Mouse (Mus musculus) thymus, postnatal 0 days (tissue): ENCODE results near the gene Nelfb. TPM values are rescaled to one million over a fixed set of nuclear protein-coding genes. Genes with fewer than 3 reads are reported as not detected.
A peak's percentile ranks its signal among the peaks of the same experiment; 100 is the strongest.

Experiments used
- DNase-seq: peaks from one replicate; pipeline ENCODE4 v3.0.0-alpha.2; 2015; ENCODE audit warnings: low spot score
- polyA plus RNA-seq: library from polyadenylated mRNA; unstranded; fragments of >200 nt; fragmentation: Nextera tagmentation; extraction: Ambion mirVana; gene quantifications from 2 replicates; pipeline ENCODE4 v1.2.1, GENCODE M21; 2015

Gene Nelfb
- polyA plus RNA-seq, 1 experiment from 2014 or later, result 78.1 TPM

GRCm38 (mm10) chr2:25231038-25231437 is 19.7 kb upstream of the Nelfb start:
- no peak for DNase-seq

DNA sequence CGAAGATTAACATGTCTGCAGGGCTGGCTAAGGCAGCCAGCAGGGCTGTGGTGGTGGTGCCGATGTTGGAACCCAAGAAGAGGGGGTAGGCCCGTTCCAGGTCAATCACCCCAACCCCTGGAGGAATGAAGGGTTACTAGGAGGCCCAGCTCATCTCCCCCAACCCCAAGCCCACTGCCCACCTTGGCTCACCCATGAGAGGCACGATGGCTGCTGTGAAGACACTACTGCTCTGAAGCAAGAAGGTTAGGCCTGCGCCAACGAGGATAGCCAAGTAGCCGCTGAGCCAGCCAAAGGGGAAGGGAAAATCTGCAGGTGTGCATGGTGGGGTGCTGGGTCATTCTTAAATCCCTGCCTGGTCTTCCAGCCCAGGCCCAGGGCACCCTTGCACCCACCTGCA is 19.3 kb upstream of the Nelfb start:
- no peak for DNase-seq

GRCm38 (mm10) chr2:25229582-25229981 is 18.3 kb upstream of the Nelfb start:
- DNase-seq, result no peak

DNA sequence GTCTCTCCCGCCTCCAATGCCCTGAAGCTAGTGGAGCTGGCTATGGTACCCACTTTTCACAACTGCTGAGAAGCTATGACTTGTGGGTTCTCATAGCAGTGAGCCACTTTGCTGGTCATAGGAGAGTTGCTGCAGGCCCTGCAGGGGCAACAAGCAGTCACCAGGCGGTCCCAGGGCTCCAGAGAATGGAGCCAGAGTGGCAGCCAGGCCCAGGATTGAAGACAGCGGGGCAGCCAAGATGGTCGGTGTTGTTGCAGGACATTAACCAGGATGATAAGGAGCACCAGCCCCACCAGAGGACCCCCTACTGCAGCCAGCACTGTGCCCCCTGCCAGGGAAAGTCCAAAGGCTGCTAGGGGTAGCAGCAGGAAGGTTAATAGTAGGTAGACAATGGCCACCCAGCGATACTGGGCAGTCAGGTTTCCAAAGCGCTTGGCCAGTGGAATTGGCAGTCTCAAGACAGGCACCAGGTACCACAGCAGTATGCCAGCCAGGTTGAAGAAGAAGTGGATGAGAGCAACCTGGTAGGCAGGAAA is 17.8 kb upstream of the Nelfb start:
- DNase-seq, result no peak

GRCm38 (mm10) chr2:25228431-25228889 is 17.2 kb upstream of the Nelfb start:
- peak; percentile 91 for DNase-seq

DNA sequence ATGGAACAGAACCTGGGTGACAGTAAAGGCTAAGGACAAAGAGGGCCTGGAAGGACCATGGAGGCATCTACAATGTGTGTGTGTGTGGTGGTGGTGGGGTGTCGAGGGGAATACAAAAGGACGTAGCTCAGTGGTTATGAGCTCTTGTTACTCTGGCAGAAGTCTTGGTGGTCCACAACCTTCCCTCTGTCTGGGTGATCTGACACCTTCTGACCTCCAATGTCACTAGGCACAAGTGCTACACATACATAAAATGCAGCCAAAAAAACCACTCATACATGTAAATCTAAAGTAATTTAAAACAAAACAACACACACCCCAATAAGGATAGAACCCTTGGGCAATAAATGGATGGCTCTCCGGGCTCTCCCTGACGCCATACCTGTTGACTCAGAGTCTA is 16.1 kb upstream of the Nelfb start:
- no peak for DNase-seq

GRCm38 (mm10) chr2:25226864-25227263 is 15.6 kb upstream of the Nelfb start:
- no peak for DNase-seq

DNA sequence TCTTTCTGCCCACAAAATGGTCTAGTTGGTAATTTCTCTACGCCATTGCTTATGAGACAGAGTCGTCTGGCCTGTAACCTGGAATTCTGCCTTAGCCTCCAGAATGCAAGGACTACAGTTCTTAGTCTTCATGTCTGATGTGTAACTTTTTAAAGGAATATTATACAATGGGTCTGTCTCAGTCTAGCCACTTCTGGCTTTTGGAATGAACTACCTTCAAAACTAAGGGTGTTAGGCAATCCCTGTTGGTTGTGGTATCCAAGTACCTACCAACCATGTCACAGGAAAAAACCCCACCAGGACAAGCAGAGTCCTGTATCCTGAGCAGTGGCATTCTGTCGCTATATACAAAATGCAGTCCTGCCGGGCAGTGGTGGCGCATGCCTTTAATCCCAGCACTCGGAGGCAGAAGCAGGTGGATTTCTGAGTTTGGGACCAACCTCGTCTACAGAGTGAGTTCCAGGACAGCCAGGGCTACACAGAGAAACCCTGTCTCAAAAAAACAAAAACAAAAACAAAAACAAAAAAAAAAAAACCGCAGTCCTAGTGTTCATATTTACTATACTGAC is 14.6 kb upstream of the Nelfb start:
- no peak for DNase-seq

- DNase-seq, result peak; percentile 100
Measured at GRCm38 (mm10) chr2:25224766-25225752, 13.8 kb upstream of the Nelfb start.

DNA sequence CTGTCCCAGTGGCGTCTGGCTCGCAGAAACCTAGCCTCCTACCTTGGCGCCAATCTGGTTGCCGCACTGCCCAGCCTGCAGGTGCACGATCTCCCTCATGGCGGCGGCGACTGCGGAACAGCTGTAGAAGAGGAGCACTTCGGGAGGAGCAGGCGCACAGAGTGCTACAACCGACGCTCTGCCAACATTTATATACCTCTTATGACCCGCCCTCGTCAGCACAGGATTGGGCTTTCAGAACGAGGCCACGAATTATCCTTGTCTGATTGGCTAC is 13.1 kb upstream of the Nelfb start, which contains the start of gene Tubb4b:
Gene Tubb4b (minus strand): TSS at position 211 of the 274 bp plus-strand sequence.
- DNase-seq, result no peak

GRCm38 (mm10) chr2:25223681-25224491 is 12.6 kb upstream of the Nelfb start:
- DNase-seq, result peak; percentile 81

DNA sequence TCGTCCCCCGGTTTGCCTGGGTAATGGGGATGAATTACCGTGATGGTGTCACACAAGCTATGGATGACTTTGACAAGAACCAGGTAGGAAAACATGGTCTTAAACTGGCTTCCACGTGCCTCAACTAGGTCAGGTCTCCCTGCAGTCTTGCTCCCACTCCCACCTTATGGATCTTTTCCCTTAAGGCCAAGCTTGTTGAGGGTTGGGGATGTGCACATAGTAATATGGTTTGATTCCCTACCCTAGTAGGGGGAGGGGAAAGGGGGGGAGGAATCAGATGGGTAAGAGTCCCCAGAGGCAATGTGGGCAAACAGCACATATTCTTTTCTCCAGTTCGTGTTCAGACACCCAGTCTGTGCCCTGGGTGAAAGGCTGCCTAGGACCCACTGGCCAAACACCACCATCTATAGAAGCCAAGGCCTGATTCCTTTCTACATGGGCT is 10.1 kb upstream of the Nelfb start:
- DNase-seq, result no peak

- no peak for DNase-seq
Measured at GRCm38 (mm10) chr2:25218445-25218844, 7.2 kb upstream of the Nelfb start, which contains the start of gene Fam166a. Gene Fam166a, plus strand, starts transcription at chr2:25218745.

- DNase-seq, result no peak
Measured at GRCm38 (mm10) chr2:25217666-25218065, 6.4 kb upstream of the Nelfb start.

DNA sequence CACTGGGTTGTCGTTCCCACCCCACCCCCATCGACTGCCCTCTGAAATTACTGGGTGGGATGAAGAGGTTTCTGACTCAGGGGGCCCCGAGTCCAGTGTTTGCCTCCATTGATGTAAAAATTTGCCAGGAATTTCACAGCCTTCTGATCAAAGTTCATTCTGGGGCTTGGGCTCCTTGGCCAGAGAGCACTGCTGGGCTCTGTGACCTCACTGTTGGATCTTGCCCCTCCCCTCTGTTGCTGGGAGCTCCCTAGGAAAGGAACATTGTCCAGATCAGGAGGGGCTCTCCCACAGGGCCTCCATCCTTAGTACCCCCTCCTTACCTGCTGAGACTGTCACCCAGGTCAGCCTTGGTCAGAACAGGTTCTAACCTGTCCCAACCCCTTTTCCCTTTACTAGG is 3.2 kb upstream of the Nelfb start, which contains the start of gene Stpg3:
Gene Stpg3 (minus strand): TSS at position 194 of the 400 bp plus-strand sequence.
- no peak for DNase-seq

DNA sequence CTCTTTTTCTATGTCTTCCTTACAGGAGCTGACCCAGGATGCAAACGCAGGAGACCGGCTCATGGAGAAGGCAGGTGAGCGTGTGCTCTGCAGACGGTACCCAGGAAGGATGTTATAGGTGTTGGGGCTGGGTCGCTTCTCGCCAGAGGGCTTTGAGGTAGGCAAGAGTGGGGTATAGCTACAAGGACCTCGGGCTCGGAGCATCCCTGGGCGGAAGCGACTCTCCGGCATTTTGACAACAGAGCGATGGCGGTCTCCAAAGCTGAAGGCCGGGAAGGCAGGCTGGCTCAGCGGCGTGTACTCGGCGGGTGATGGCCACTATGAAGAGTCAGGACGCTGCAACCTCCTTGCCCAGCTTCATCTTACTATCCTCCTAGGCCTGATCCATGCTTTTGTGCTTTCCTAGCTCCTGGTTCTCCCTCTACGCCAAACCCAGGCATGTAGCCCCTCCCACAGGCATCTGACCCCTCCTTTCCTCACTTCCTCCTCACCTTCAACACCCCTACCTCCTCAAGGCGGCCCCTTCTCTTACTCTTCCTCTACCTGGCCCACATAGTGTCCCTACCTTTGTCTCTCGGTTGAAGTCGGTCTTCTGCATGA is 2.1 kb upstream of the Nelfb start:
- DNase-seq, result no peak

- no peak for DNase-seq
Measured at GRCm38 (mm10) chr2:25210686-25211085, 603 bp downstream of the Nelfb start.

- no peak for DNase-seq
Measured at GRCm38 (mm10) chr2:25207593-25207992, 3.7 kb downstream of the Nelfb start.

- no peak for DNase-seq
Measured at GRCm38 (mm10) chr2:25203631-25204214, 7.6 kb downstream of the Nelfb start.

DNA sequence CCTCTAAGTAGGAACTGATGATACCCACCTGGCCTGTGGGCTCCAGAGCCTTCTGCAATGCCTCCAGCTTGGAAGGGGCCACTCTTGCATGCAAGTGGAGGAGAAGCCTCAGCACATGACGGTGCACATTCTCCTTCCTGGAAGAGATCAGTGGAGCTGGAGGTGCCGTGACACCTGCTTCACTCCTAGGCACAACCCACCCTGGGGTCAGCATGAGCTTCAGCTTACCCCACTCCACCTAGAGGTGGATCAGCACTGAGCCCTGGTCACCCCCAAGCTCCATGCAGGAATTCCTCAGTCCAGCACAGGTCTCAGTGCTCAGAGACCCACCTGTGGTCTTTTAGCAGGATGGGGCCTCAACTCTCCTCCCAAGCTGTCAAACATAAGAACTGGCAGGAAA is 10.7 kb downstream of the Nelfb start:
- DNase-seq, result no peak

- DNase-seq, result no peak
Measured at GRCm38 (mm10) chr2:25197946-25198345, 13.3 kb downstream of the Nelfb start.
